Mouse (Mus musculus) stomach, embryonic 16.5 days (tissue): ENCODE results near the gene Acadsb. TPM values are rescaled to one million over a fixed set of nuclear protein-coding genes. Genes with fewer than 3 reads are reported as not detected.
A peak's percentile ranks its signal among the peaks of the same experiment; 100 is the strongest.
"Not testable (repeated sequence)": the region's sequence is repeated elsewhere in the genome, so short reads cannot be mapped to it uniquely, and the experiment has no call there.

Experiments
- ATAC-seq: fragments of 200-750 bp; cut with Nextera tagmentation; 2 replicates; pipeline ENCODE4 v1.8.0; 2017; ENCODE audit warnings: moderate number of reproducible peaks, moderate TSS enrichment; ENCODE audit not compliant: insufficient read depth, low FRiP score
- H3K27ac ChIP-seq: fragments of 300-500 bp; sonication (generic); 2 replicates; pipeline ENCODE4 v1.5.1; 2014; ENCODE audit warnings: low read length
- H3K27me3 ChIP-seq: fragments of 300-500 bp; sonication (generic); 2 replicates; pipeline ENCODE4 v1.6.1; 2014; ENCODE audit warnings: low read length, control low read depth, mixed read lengths; ENCODE audit not compliant: control insufficient read depth, insufficient read depth
- H3K36me3 ChIP-seq: fragments of 300-500 bp; sonication (generic); 2 replicates; pipeline ENCODE4 v1.6.1; 2014; ENCODE audit warnings: low read length; ENCODE audit not compliant: control insufficient read depth, insufficient read depth
- H3K4me1 ChIP-seq: fragments of 300-500 bp; sonication (generic); 2 replicates; pipeline ENCODE4 v1.6.1; 2014; ENCODE audit warnings: low read length, control low read depth, mixed read lengths; ENCODE audit not compliant: control insufficient read depth, insufficient read depth
- H3K4me2 ChIP-seq: fragments of 300-500 bp; sonication (generic); 2 replicates; pipeline ENCODE4 v1.6.1; 2014; ENCODE audit warnings: low read depth, low read length, mixed read lengths
- H3K4me3 ChIP-seq: fragments of 300-500 bp; sonication (generic); replicated peaks from 2 replicates; pipeline ENCODE4 v1.5.1; 2014; ENCODE audit warnings: mild to moderate bottlenecking, low read length
- H3K9ac ChIP-seq: fragments of 300-500 bp; sonication (generic); 2 replicates; pipeline ENCODE4 v1.6.1; 2014; ENCODE audit warnings: low read length
- H3K9me3 ChIP-seq: fragments of 300-500 bp; sonication (generic); replicated peaks from 2 replicates; pipeline ENCODE4 v1.6.1; 2016; ENCODE audit warnings: low read length, control low read depth; ENCODE audit not compliant: control insufficient read depth
- WGBS: fragments of 180-500 bp; shearing (Covaris S2); extraction: QIAGEN DNeasy Blood & Tissue Kit; methylation state at CpG from one replicate; pipeline ENCODE4 v1.1.7; 2014; 5-methylcytosine and 5-hydroxymethylcytosine counted together
- polyA plus RNA-seq: library from polyadenylated mRNA; unstranded; fragments of >200 nt; fragmentation: Nextera tagmentation; extraction: Ambion mirVana; gene quantifications from 2 replicates; pipeline ENCODE4 v1.2.1, GENCODE M21; 2015

Acadsb gene
- polyA plus RNA-seq, 1 experiment from 2014 or later: 115 TPM

DNA sequence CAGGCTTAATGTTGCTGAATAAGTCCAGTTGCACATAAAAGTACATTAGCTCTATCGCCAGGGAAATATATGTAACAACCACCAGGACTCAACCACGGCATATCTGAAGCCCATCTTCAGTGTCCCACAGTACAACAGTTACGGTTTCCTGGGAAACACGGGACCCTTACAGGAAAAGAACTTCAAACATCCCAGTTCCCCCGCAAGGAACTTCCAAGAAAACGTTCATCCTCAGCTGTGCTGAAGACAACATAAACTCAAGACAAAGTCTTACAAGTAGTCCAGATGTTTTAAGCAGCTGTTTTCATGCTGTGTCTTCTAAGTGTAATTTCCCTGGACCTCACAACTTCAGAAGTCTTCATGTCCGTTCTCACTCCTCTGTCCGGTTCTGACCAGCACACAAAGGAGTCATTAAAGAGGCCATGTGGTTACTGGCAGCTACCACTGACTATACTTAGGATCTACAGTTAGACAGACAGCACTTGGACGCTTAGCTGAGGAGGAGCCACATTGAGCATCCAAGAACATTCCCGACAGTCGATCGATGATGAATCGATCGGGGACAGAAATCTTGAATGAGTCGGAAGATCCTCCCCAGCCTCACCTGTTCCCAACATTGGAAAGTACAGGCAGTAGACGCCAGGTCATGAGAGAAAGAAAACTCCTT lies 947 bp upstream of the Acadsb start:
- H3K4me2 ChIP-seq: peak overlapping the region; percentile 62
- no peaks in the 10 kb centered on the region for H3K27me3 ChIP-seq
- WGBS: 5% methylated on average over 16 of the region's 16 CpGs
- peaks cover 13% of the 10 kb centered on the region for H3K4me1 ChIP-seq
- H3K9ac ChIP-seq: peak overlapping the region; percentile 94
- ATAC-seq: no peak
- H3K36me3 ChIP-seq: no peaks in the 10 kb centered on the region
- H3K27ac ChIP-seq: no peak overlapping the region
- H3K9me3 ChIP-seq: no peaks in the 10 kb centered on the region
- peak overlapping the region; percentile 86 for H3K4me3 ChIP-seq

DNA sequence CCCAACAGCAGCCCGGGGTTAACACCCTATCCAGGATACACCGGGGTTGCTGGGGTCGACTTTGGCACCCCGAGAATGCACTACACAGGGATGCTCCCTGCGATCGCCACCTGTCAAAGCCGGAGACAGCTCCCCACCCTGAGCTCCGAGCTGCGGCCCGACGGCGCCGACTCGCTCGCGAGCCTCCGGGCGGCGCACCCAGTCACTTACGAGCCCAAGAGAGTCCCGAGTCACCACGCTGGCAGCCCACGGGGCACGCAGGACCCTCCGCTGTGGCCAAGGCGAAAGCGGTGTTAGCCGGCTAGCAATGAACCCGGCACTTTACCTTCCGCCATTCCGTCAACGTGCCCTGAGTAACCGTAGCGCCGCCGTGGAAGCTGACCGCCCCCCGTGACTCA lies 414 bp upstream of the Acadsb start:
- peak overlapping the region; percentile 86 for H3K4me3 ChIP-seq
- H3K4me2 ChIP-seq: peak overlapping the region; percentile 62
- no peaks in the 10 kb centered on the region for H3K9me3 ChIP-seq
- no peaks in the 10 kb centered on the region for H3K27me3 ChIP-seq
- no peaks in the 10 kb centered on the region for H3K36me3 ChIP-seq
- peak; percentile 51 for ATAC-seq
- peaks cover 13% of the 10 kb centered on the region for H3K4me1 ChIP-seq
- H3K9ac ChIP-seq: peak overlapping the region; percentile 94
- peak overlapping the region; percentile 54; the same call in 1 of the 2 replicates for H3K27ac ChIP-seq
- under 1% methylated on average over 38 of the region's 38 CpGs for WGBS

- no peak for ATAC-seq
These were observed 980 bp downstream of the Acadsb start for GRCm38 (mm10) chr7:131411221-131411940.

GRCm38 (mm10) chr7:131411941-131412270 lies 1.5 kb downstream of the Acadsb start:
- H3K9ac ChIP-seq: no peak overlapping the region
- 53% methylated on average over 2 of the region's 2 CpGs for WGBS
- H3K4me1 ChIP-seq: peaks cover 13% of the 10 kb centered on the region
- peak overlapping the region; percentile 86 for H3K4me3 ChIP-seq
- no peak for ATAC-seq
- H3K36me3 ChIP-seq: no peaks in the 10 kb centered on the region
- H3K27ac ChIP-seq: no peak overlapping the region
- no peaks in the 10 kb centered on the region for H3K9me3 ChIP-seq
- H3K27me3 ChIP-seq: no peaks in the 10 kb centered on the region
- peak overlapping the region; percentile 57 for H3K4me2 ChIP-seq

More at GRCm38 (mm10) chr7:131411221-131411940, 980 bp downstream of the Acadsb start:
- Histone ChIP-seq H3K4me2 (peak overlapping the region; percentile 57), H3K27ac (peak overlapping the region; percentile 79), H3K27me3 (no peaks in the 10 kb centered on the region), H3K9ac (peak overlapping the region; percentile 94), H3K4me1 (peaks cover 13% of the 10 kb centered on the region), H3K9me3 (no peaks in the 10 kb centered on the region), H3K36me3 (no peaks in the 10 kb centered on the region), H3K4me3 (peak overlapping the region; percentile 86)
- 29% methylated on average over 10 of the region's 10 CpGs for WGBS

DNA sequence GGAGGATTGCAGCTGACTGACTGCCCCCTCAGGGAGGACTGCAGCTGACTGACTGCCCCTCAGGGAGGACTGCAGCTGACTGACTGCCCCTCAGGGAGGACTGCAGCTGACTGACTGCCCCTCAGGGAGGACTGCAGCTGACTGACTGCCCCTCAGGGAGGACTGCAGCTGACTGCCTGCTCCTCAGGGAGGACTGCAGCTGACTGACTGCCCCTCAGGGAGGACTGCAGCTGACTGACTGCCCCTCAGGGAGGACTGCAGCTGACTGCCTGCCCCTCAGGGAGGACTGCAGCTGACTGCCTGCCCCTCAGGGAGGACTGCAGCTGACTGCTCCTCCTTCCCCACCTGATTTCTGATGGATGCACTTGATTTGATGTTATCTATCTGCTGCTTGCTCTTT lies 6.3 kb downstream of the Acadsb start:
- not testable (repeated sequence) for H3K4me1 ChIP-seq, H3K27ac ChIP-seq, ATAC-seq, H3K36me3 ChIP-seq, H3K4me3 ChIP-seq, H3K4me2 ChIP-seq, H3K27me3 ChIP-seq, H3K9me3 ChIP-seq, H3K9ac ChIP-seq

- Histone ChIP-seq H3K27me3 (no peaks in the 10 kb centered on the region), H3K4me2 (no peak overlapping the region), H3K9me3 (no peaks in the 10 kb centered on the region), H3K36me3 (no peaks in the 10 kb centered on the region), H3K4me1 (no peaks in the 10 kb centered on the region), H3K27ac (no peak overlapping the region), H3K9ac (no peak overlapping the region), H3K4me3 (no peak overlapping the region)
- ATAC-seq: no peak
These were observed 7.2 kb downstream of the Acadsb start for GRCm38 (mm10) chr7:131417605-131418004.

GRCm38 (mm10) chr7:131424912-131425311 lies 14.5 kb downstream of the Acadsb start:
- H3K27ac ChIP-seq: no peak overlapping the region
- 75% methylated on average over 2 of the region's 2 CpGs for WGBS
- H3K4me2 ChIP-seq: no peak overlapping the region
- no peaks in the 10 kb centered on the region for H3K27me3 ChIP-seq
- ATAC-seq: peak; percentile 47; the same call in 1 of the 2 replicates
- H3K4me1 ChIP-seq: no peaks in the 10 kb centered on the region
- no peak overlapping the region for H3K4me3 ChIP-seq
- no peak overlapping the region for H3K9ac ChIP-seq
- H3K9me3 ChIP-seq: no peaks in the 10 kb centered on the region
- H3K36me3 ChIP-seq: no peaks in the 10 kb centered on the region

GRCm38 (mm10) chr7:131427331-131427730 lies 16.9 kb downstream of the Acadsb start:
- no peak for ATAC-seq
- WGBS: 90% methylated on average over 5 of the region's 5 CpGs

GRCm38 (mm10) chr7:131432244-131432643 lies 21.8 kb downstream of the Acadsb start:
- Histone ChIP-seq H3K4me2 (no peak overlapping the region), H3K36me3 (peaks cover 4% of the 10 kb centered on the region; the same call in 1 of the 2 replicates), H3K9me3 (no peaks in the 10 kb centered on the region), H3K4me1 (no peaks in the 10 kb centered on the region), H3K27ac (no peak overlapping the region), H3K9ac (no peak overlapping the region), H3K27me3 (no peaks in the 10 kb centered on the region), H3K4me3 (no peak overlapping the region)
- ATAC-seq: no peak
- 18% methylated on average over 1 of the region's 1 CpGs for WGBS

More at GRCm38 (mm10) chr7:131427331-131427730, 16.9 kb downstream of the Acadsb start:
- no peaks in the 10 kb centered on the region for H3K4me1 ChIP-seq
- H3K36me3 ChIP-seq: peaks cover 4% of the 10 kb centered on the region; the same call in 1 of the 2 replicates
- H3K27ac ChIP-seq: no peak overlapping the region
- no peak overlapping the region for H3K4me2 ChIP-seq
- no peaks in the 10 kb centered on the region for H3K27me3 ChIP-seq
- no peak overlapping the region for H3K4me3 ChIP-seq
- no peaks in the 10 kb centered on the region for H3K9me3 ChIP-seq
- no peak overlapping the region for H3K9ac ChIP-seq
